Mouse (Mus musculus): ENCODE measurements around the gene Cerk. TPM values are rescaled to one million over a fixed set of nuclear protein-coding genes. Genes with fewer than 3 reads are reported as not detected.
A peak's percentile ranks its signal among the peaks of the same experiment; 100 is the strongest.

Gene Cerk
- polyA plus RNA-seq, 1 experiment from 2014 or later = 23.5 TPM

- Histone ChIP-seq H3K9me3 (no peaks in the 10 kb centered on the region), H3K4me2 (replicated peaks) (no peak overlapping the region), H3K27me3 (no peaks in the 10 kb centered on the region), H3K27ac (replicated peaks) (no peak overlapping the region), H3K4me1 (peaks cover 43% of the 10 kb centered on the region), H3K4me3 (no peak overlapping the region), H3K9ac (replicated peaks) (no peak overlapping the region), H3K36me3 (peaks cover 12% of the 10 kb centered on the region)
- 94% methylated on average over 8 of the region's 8 CpGs for WGBS
- no peak for ATAC-seq (ENCODE audit: low FRiP score, low read depth)
These were observed 95.4 kb downstream of the Cerk start for GRCm38 (mm10) chr15:86090578-86090977.

GRCm38 (mm10) chr15:86089991-86090529 lies 95.9 kb downstream of the Cerk start:
- WGBS = 70% methylated on average over 11 of the region's 11 CpGs
- Histone ChIP-seq H3K4me1 (peaks cover 48% of the 10 kb centered on the region), H3K27me3 (no peaks in the 10 kb centered on the region), H3K4me3 (no peak overlapping the region), H3K9me3 (no peaks in the 10 kb centered on the region), H3K27ac (replicated peaks) (0 out of 2 replicates have a peak overlapping the region, but pooled peaks have one; percentile 8), H3K4me2 (replicated peaks) (no peak overlapping the region), H3K36me3 (peaks cover 12% of the 10 kb centered on the region), H3K9ac (replicated peaks) (no peak overlapping the region)
- ATAC-seq (ENCODE audit: low FRiP score, low read depth) = no peak

Other genes starting within 250 kb of the Cerk start
- 3.4 and 4.1 TPM in 2 replicates for gene Celsr1, start 152.4 kb downstream of the Cerk start, polyA plus RNA-seq (2016; fragmentation: Nextera tagmentation; extraction: Ambion mirVana)
- gene Gramd4, start 128.4 kb downstream of the Cerk start, polyA plus RNA-seq (2016; fragmentation: Nextera tagmentation; extraction: Ambion mirVana) = 29.1 and 31.3 TPM in 2 replicates
- gene Tbc1d22a, start 28.3 kb upstream of the Cerk start, polyA plus RNA-seq (2016; fragmentation: Nextera tagmentation; extraction: Ambion mirVana) = 12.5 and 13.7 TPM in 2 replicates

All from midbrain, embryonic 12.5 days (tissue).